Mouse (Mus musculus) adrenal gland, adult 2 months (tissue): Measurements from ENCODE around the gene Noc4l. TPM values are rescaled to one million over a fixed set of nuclear protein-coding genes. Genes with fewer than 3 reads are reported as not detected.

ENCODE experiments used
- DNase-seq: peaks from one replicate; pipeline ENCODE4 v3.0.0; 2021
- microRNA-seq, 2 experiments: library from miRNA; unstranded; fragments of <30 nt; microRNA quantifications; one replicate each; pipeline ENCODE4 v1.2.0; 2021
- polyA plus RNA-seq: library from polyadenylated mRNA; depleted of rRNA; stranded (reverse); fragments of >200 nt; gene quantifications from 2 replicates; pipeline ENCODE4 v1.2.3, GENCODE M21; 2012; rRNA removed
- total RNA-seq, 2 experiments: library from RNA; stranded (reverse); gene quantifications; 2 replicates each; pipeline ENCODE4 v1.2.3; 2021

The Noc4l gene
- total and polyA plus RNA-seq, 3 experiments = 19.3 to 68.1 (median 19.7) TPM

DNA sequence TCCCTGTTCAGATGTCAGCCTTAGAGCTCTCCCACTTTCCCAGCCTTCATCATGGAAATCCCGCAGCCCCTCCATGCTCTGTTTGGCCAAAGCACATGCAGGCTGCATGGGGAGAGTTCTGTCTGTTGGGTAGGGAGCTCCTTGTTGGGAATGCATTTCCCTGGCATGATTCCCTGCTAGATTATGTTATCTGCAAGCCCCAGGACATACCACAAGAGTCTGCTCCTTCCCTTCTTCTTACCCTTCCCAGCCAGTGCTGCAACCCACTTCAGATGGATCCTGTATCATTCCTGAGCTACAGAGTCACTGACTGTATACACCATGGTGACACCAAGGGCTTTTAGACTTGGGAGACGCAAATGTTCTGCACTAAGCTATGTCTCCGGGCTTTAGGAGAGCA, 43.8 kb downstream of the Noc4l start:
- no peak for DNase-seq

GRCm38 (mm10) chr5:110608941-110609340, 44.3 kb downstream of the Noc4l start:
- DNase-seq = no peak

DNA sequence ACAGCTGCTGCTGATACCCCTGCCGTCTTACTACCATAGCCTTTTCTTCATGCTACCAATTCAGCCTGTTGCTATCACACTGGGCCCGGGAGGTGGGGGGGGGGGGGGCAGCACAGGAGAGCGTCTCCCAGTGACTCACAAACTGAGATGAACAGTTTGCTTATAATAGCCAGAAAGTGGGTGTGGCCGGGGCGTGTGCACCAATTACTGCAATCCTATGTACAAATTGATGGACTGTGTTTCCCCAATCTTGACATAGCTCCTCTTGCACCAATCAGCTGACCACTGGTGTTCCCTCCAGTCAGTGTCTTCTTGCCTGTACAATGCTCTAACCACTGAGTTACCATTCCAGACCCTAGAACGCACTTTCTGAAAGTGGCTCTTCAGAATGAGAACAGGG, 44.9 kb downstream of the Noc4l start:
- DNase-seq = no peak

- DNase-seq = peak; percentile 16
Observed at GRCm38 (mm10) chr5:110607767-110608166, 45.5 kb downstream of the Noc4l start.

DNA sequence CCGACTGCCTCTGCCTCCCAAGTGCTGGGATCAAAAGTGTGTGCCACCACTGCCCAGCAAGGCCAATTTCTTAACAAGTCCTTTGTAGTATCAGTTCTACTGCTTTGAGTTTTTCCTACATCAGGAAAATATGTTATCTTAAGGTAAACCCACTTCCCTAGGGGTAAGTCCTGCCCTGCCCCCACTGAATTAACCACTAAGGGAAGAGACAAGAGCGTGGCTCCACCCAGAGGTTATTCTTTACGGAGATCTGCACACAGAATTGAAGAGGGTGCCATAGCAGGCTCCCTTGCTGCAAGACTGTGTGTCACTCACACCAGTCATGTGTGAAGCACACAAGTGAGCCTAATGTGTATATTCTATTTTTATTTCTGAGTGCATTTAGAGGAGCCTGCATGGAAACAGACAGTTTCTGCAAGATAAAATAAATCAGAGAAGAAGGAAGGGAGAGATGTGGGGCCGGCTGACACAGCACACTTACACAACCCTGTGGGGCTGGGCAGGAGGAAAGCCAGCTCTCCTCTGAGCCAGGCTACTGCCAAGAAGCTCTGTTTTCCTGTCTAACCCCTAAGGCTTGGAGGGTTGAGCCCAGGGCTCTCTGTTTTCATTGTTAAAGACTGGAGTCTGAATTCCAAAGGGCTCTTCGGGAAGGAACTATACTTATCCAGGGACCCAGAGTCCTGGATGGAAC, 47.5 kb downstream of the Noc4l start:
- DNase-seq = no peak

DNA sequence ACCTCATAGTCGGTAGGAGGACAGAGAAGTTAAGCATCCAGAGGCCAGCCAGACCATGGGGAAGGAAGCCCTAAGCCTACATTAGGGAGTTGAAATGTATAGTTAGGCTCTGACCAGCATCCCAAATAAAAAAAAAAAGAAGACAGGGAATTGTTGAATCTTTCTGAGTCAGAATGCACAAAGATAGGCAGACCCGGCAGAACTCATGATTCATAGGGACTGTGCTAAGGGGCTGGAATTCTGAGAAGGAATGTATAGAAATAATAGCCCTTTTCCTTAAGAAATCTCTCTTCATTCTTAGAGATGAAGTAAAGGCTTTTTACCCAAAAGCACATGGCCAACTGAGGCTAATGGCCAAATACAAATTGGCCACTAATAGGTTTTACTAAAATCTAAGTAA, 48.9 kb downstream of the Noc4l start:
- DNase-seq = no peak

GRCm38 (mm10) chr5:110603016-110603685, 50.1 kb downstream of the Noc4l start:
- peak; percentile 46 for DNase-seq

Small RNAs within 50 kb of the gene (microRNA-seq; reads per million reads assigned to microRNA genes)
- gene Mir7026 = 0.88 to 1.2 reads per million in 2 experiments

Other genes starting within 250 kb of the Noc4l start
- gene Fbrsl1, start 204.9 kb downstream of the Noc4l start, total RNA-seq = 10 to 100 TPM; 56.7 to 67.2 TPM
- gene Fbrsl1, start 204.9 kb downstream of the Noc4l start, polyA plus RNA-seq = 267 and 295 TPM in 2 replicates
- gene Galnt9, start 109.1 kb downstream of the Noc4l start, total RNA-seq = under 1 TPM in 1 of 2 experiments, not detected in 1; 0.14 TPM
- gene Galnt9, start 109.1 kb downstream of the Noc4l start, polyA plus RNA-seq = 0.25 and 0.41 TPM in 2 replicates
- gene Ddx51, start within 50 bp of the Noc4l start, total RNA-seq = 10 to 100 TPM; 12.4 to 18.8 TPM
- 20.0 and 24.6 TPM in 2 replicates for gene Ddx51, start within 50 bp of the Noc4l start, polyA plus RNA-seq
- 10 to 100 TPM; 69.1 to 90.6 TPM for gene Ep400, start 117.3 kb upstream of the Noc4l start, total RNA-seq
- gene Ep400, start 117.3 kb upstream of the Noc4l start, polyA plus RNA-seq = 68.3 and 74.6 TPM in 2 replicates
- gene Pus1, start 127.2 kb upstream of the Noc4l start, total RNA-seq = 10 to 100 TPM; 37.0 to 54.3 TPM
- gene Pus1, start 127.2 kb upstream of the Noc4l start, polyA plus RNA-seq = 23.1 and 29.4 TPM in 2 replicates
- gene Ulk1, start 156.7 kb upstream of the Noc4l start, total RNA-seq = 10 to 100 TPM; 38.1 to 49.7 TPM
- 71.4 and 95.4 TPM in 2 replicates for gene Ulk1, start 156.7 kb upstream of the Noc4l start, polyA plus RNA-seq
- 10 to 100 TPM; 14.4 to 17.3 TPM for gene Hscb, start 186.4 kb upstream of the Noc4l start, total RNA-seq
- 9.9 and 10.8 TPM in 2 replicates for gene Hscb, start 186.4 kb upstream of the Noc4l start, polyA plus RNA-seq
- 1 to 10 TPM; 3.4 to 3.6 TPM for gene Chek2, start 186.6 kb upstream of the Noc4l start, total RNA-seq
- gene Chek2, start 186.6 kb upstream of the Noc4l start, polyA plus RNA-seq = 2.6 and 3.7 TPM in 2 replicates
- gene Ttc28, start 226.4 kb upstream of the Noc4l start, total RNA-seq = 10 to 100 TPM; 17.2 to 21.1 TPM
- gene Ttc28, start 226.4 kb upstream of the Noc4l start, polyA plus RNA-seq = 14.1 and 17.0 TPM in 2 replicates